8 mouse cellular contexts compared by ENCODE assay signal in genomic region chr7:61877311-61878065, GRCm38 (mm10).
A peak's percentile ranks its signal among the peaks of the same experiment; 100 is the strongest.
DNase-seq lines count a peak whose midpoint lies in the region; ATAC-seq lines count a peak whose summit lies in the region.

No protein-coding gene starts in this region.

- H3K9ac ChIP-seq in forebrain, embryonic 15.5 days (replicated peaks), result no peak overlapping the region
- H3K9ac ChIP-seq in neural tube, embryonic 13.5 days, result no peak overlapping the region

- H3K36me3 ChIP-seq in forebrain, embryonic 15.5 days, result no peaks in the 10 kb centered on the region
- H3K36me3 ChIP-seq in neural tube, embryonic 13.5 days, result no peaks in the 10 kb centered on the region

- no peaks in the 10 kb centered on the region for H3K9me3 ChIP-seq in forebrain, embryonic 15.5 days
- H3K9me3 ChIP-seq in neural tube, embryonic 13.5 days, result no peaks in the 10 kb centered on the region; the same call in 1 of the 2 replicates

- peaks cover 5% of the 10 kb centered on the region for H3K4me1 ChIP-seq in forebrain, embryonic 15.5 days
- H3K4me1 ChIP-seq in neural tube, embryonic 13.5 days (replicated peaks), result 0 out of 2 replicates have a peak, but pooled peaks cover 3% of the 10 kb centered on the region

- peak overlapping the region; percentile 19 for H3K4me2 ChIP-seq in forebrain, embryonic 15.5 days (replicated peaks)
- peak overlapping the region; percentile 18 for H3K4me2 ChIP-seq in neural tube, embryonic 13.5 days

- ATAC-seq in forebrain, embryonic 15.5 days (replicated peaks), result peak; percentile 99
- ATAC-seq in neural tube, embryonic 13.5 days (ENCODE audit: low read depth), result peak; percentile 98
- no peak for ATAC-seq in erythroid progenitor cell, adult 5-6 weeks (replicated peaks; ENCODE audit: low FRiP score, poor library complexity, severe bottlenecking)

- no peak overlapping the region for H3K4me3 ChIP-seq in forebrain, embryonic 15.5 days
- no peak overlapping the region for H3K4me3 ChIP-seq in neural tube, embryonic 13.5 days

- H3K27me3 ChIP-seq in forebrain, embryonic 15.5 days, result no peaks in the 10 kb centered on the region
- no peaks in the 10 kb centered on the region for H3K27me3 ChIP-seq in neural tube, embryonic 13.5 days

- WGBS in forebrain, embryonic 15.5 days, result 37% methylated on average over 2 of the region's 2 CpGs
- WGBS in neural tube, embryonic 13.5 days, result 40% methylated on average over 2 of the region's 2 CpGs

- peak overlapping the region; percentile 90 for H3K27ac ChIP-seq in forebrain, embryonic 15.5 days (replicated peaks)
- H3K27ac ChIP-seq in neural tube, embryonic 13.5 days (replicated peaks), result peak overlapping the region; percentile 91

- peak; percentile 85 for DNase-seq in 3T3-L1 (ENCODE audit: low read depth, low spot score)
- DNase-seq in adrenal gland, postnatal 14 days, result peak; percentile 7
- DNase-seq in layer of hippocampus, adult 9-11 months, result peak; percentile 90
- no peak for DNase-seq in lung, adult 18-20 months
- DNase-seq in thymus, postnatal 0 days (ENCODE audit: low spot score), result no peak

Comparison
In these comparisons a context has a peak if more than half of its experiments do, and no peak if none do; other contexts are left out.
1. DNase-seq: peak in 3T3-L1 (single experiment), adrenal gland, postnatal 14 days (single experiment) and layer of hippocampus, adult 9-11 months (single experiment); none in lung, adult 18-20 months (0 of 2) and thymus, postnatal 0 days (single experiment).